Mouse (Mus musculus): Measurements from ENCODE around the gene Smdt1.
"Not testable (repeated sequence)": the region's sequence is repeated elsewhere in the genome, so short reads cannot be mapped to it uniquely, and the experiment has no call there.

Gene Smdt1

GRCm38 (mm10) chr15:82368146-82368545 is 29.4 kb downstream of the Smdt1 start:
- intact Hi-C loops (cut with DNase I): no loop called here

GRCm38 (mm10) chr15:82368851-82369250 is 30.1 kb downstream of the Smdt1 start:
- intact Hi-C loops (cut with DNase I): no loop called here

GRCm38 (mm10) chr15:82372446-82372845 is 33.7 kb downstream of the Smdt1 start:
- intact Hi-C loops (cut with DNase I): no loop called here

- intact Hi-C loops (cut with DNase I): no loop called here
These were observed 34.2 kb downstream of the Smdt1 start for GRCm38 (mm10) chr15:82372991-82373390.

- intact Hi-C loops (cut with DNase I): no loop called here
These were observed 35.7 kb downstream of the Smdt1 start for GRCm38 (mm10) chr15:82374437-82374836.

GRCm38 (mm10) chr15:82375855-82376254 is 37.1 kb downstream of the Smdt1 start:
- intact Hi-C loops (cut with DNase I): no loop called here

- intact Hi-C loops (cut with DNase I): no loop called here
These were observed 37.8 kb downstream of the Smdt1 start for GRCm38 (mm10) chr15:82376393-82377138.

GRCm38 (mm10) chr15:82377701-82378100 is 38.9 kb downstream of the Smdt1 start:
- intact Hi-C loops (cut with DNase I): no loop called here

- intact Hi-C loops (cut with DNase I): no loop called here
These were observed 39.8 kb downstream of the Smdt1 start for GRCm38 (mm10) chr15:82378261-82379180.

- intact Hi-C loops (cut with DNase I): no loop called here
These were observed 40.7 kb downstream of the Smdt1 start for GRCm38 (mm10) chr15:82379511-82379870.

GRCm38 (mm10) chr15:82379871-82380713 is 41.3 kb downstream of the Smdt1 start, which contains the start of gene Cyp2d22:
TSS of gene Cyp2d22 (minus strand) at chr15:82380260.
- intact Hi-C loops (cut with DNase I): no loop called here

- intact Hi-C loops (cut with DNase I): no loop called here
These were observed 41.9 kb downstream of the Smdt1 start for GRCm38 (mm10) chr15:82380714-82381062.

- intact Hi-C loops (cut with DNase I): no loop called here
These were observed 43.7 kb downstream of the Smdt1 start for GRCm38 (mm10) chr15:82382441-82382840.

GRCm38 (mm10) chr15:82385729-82386128 is 47.0 kb downstream of the Smdt1 start:
- intact Hi-C loops (cut with DNase I): no loop called here

GRCm38 (mm10) chr15:82389916-82390315 is 51.2 kb downstream of the Smdt1 start:
- intact Hi-C loops (cut with DNase I): not testable (repeated sequence)

- intact Hi-C loops (cut with DNase I): not testable (repeated sequence)
These were observed 55.2 kb downstream of the Smdt1 start, which contains the start of gene Cyp2d11 for GRCm38 (mm10) chr15:82393922-82394321. TSS of gene Cyp2d11 (minus strand) at chr15:82394022.

- intact Hi-C loops (cut with DNase I): loop anchor here (5.0 kb wide), 1 partner anchor 51 kb away; no protein-coding TSS in a partner anchor
These were observed 57.2 kb downstream of the Smdt1 start for GRCm38 (mm10) chr15:82395955-82396354.

Measured in adrenal gland (tissue).